Mouse (Mus musculus): Measurements from ENCODE around the gene 9330161L09Rik. TPM values are rescaled to one million over a fixed set of nuclear protein-coding genes. Genes with fewer than 3 reads are reported as not detected.

Gene 9330161L09Rik
- polyA plus RNA-seq, 2 experiments, result 0.10 TPM

DNA sequence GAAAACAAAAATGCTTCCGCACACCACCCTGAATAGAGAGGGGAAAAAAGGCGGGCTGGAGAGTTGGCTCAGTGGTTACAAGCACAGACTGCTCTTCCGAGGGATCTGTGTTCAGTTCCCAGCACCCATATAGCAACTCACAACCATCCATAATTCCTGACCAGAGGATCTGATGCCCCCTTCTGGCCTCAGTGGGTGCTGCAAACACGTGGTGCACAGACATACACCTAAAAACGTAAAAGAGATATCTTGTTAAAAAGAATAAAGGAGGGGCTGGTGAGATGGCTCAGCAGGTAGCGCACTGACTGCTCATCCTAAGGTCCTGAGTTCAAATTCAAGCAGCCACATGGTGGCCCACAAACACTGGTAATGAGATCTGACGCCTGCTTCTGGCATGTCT, 19.1 kb upstream of the 9330161L09Rik start:
- no peak overlapping the region for H3K4me3 ChIP-seq (ENCODE audit: insufficient read depth in 1 of 2, low read depth in 2 of 2, low read length in 2 of 2)
- no peak for DNase-seq (ENCODE audit: low read depth in 3 of 3, low spot score in 3 of 3)
- H3K27ac ChIP-seq, result no peak overlapping the region
- H3K4me1 ChIP-seq (replicated peaks; ENCODE audit: control insufficient read depth in 2 of 2, insufficient read depth in 2 of 2, low read length in 1 of 2), result peaks cover 2 to 18% of the 10 kb centered on the region in 2 experiments
- 81% methylated on average over 7 of the region's 7 CpGs for WGBS (ENCODE audit: insufficient replicate concordance)
- peaks cover 14% of the 10 kb centered on the region for H3K36me3 ChIP-seq (replicated peaks; ENCODE audit: control insufficient read depth, insufficient read depth, low read depth)
- ATAC-seq (ENCODE audit: insufficient read depth), result no peak
- TF ChIP-seq CTCF (IDR thresholded peaks at IDR 0.05; ENCODE audit: low read depth), result 0 out of 2 replicates have a peak, but pooled peaks have one; percentile 22
- no peak for TF ChIP-seq EP300 (IDR thresholded peaks at IDR 0.05; ENCODE audit: low read depth)
- H3K4me2 ChIP-seq (ENCODE audit: low read depth), result no peak overlapping the region
- H3K9ac ChIP-seq (replicated peaks), result no peak overlapping the region
- peaks cover 3% of the 10 kb centered on the region for H3K9me3 ChIP-seq (ENCODE audit: control insufficient read depth, low read length)
- H3K27me3 ChIP-seq (ENCODE audit: control insufficient read depth, insufficient read depth, low read length), result no peaks in the 10 kb centered on the region

DNA sequence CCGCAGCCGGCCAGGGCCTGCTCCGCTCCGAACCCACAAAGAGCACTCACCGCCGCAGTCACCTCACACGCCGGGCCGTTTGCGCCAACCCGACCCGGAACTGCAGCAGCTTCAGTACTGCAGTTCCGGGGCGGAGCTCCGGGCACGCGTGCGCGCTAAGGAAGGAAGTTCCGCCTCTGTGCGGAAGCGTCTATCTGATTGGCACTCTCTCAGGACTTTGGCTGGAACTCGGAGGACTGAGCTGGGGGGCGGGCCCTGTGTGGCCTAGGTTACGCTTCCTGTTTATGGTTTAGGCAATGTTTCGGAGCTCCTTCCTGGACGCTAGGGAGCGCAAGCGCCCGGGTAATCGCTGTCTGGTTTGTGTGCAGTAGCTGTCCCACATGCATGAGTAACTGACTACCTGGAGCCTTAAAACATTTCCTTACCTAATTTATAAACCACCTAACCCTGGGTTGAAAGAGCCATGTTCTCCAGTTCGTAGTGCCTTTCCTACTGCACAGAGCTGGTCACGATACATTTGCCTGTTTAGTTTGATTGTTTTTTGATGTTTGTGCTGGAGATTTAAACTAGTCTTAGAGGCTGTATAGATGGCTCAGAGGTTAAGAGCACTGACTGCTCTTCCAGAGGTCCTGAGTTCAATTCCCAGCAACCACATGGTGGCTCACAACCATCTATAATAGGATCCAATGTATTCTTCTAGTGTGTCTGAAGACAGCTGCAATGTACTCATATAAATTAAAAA, 18.3 kb upstream of the 9330161L09Rik start, which contains the start of gene Ddx24:
Ddx24 (minus strand) TSS at position 102 of the 742 bp plus-strand sequence.
- H3K4me1 ChIP-seq (replicated peaks; ENCODE audit: control insufficient read depth in 2 of 2, insufficient read depth in 2 of 2, low read length in 1 of 2), result peaks cover 2 to 18% of the 10 kb centered on the region in 2 experiments
- H3K27ac ChIP-seq, result peak within 1 kb of the TSS; percentile 68
- WGBS (ENCODE audit: insufficient replicate concordance), result 2% methylated on average over 33 of the region's 33 CpGs
- ATAC-seq (ENCODE audit: insufficient read depth), result peak; percentile 100
- TF ChIP-seq CTCF (IDR thresholded peaks at IDR 0.05; ENCODE audit: low read depth) (peak; percentile 93), EP300 (IDR thresholded peaks at IDR 0.05; ENCODE audit: low read depth) (no peak)
- H3K9ac ChIP-seq (replicated peaks), result peak within 1 kb of the TSS; percentile 64
- H3K27me3 ChIP-seq (ENCODE audit: control insufficient read depth, insufficient read depth, low read length), result no peaks in the 10 kb centered on the region
- H3K4me3 ChIP-seq (ENCODE audit: insufficient read depth in 1 of 2, low read depth in 2 of 2, low read length in 2 of 2), result peak within 1 kb of the TSS; percentile 65 to 81
- H3K36me3 ChIP-seq (replicated peaks; ENCODE audit: control insufficient read depth, insufficient read depth, low read depth), result peaks cover 15% of the 10 kb centered on the region
- peak within 1 kb of the TSS; percentile 76 for H3K4me2 ChIP-seq (ENCODE audit: low read depth)
- H3K9me3 ChIP-seq (ENCODE audit: control insufficient read depth, low read length), result peaks cover 3% of the 10 kb centered on the region
- DNase-seq (ENCODE audit: low read depth in 3 of 3, low spot score in 3 of 3), result peak; percentile 97 to 98 (median 97)

DNA sequence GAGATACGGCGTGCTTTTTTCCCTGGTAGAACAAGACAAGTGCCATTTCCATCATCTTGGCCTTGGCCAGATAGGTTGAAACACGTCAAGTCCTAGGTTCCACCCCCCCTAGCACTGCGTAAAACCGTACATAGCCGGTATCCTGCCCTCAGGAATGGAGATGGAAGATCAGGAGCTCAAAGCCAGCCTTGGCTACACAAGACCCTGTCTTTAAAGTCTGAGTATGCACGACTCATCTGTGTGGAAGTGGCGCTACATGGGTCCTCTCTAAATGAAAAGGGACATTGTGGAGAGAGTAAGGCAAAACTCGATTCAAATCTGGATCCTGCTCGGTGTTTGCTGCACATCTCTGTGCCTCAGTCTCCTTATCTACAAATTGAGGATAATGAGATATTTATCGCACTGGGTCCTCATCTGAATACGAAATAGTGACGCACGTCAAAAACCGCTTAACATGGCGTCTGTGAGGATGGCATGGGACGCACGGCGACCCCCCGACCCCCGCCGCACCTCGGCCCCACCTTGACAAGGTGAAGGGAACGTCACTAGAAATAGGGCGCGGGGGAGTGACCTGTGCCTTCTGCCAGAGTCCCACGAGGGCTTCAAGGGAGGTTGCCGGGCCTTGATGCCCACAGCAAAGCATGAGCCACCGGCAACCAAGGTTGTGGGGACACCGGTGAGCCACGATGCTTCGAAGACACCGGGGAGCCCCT, 17.6 kb upstream of the 9330161L09Rik start:
- H3K9me3 ChIP-seq (ENCODE audit: control insufficient read depth, low read length), result peaks cover 3% of the 10 kb centered on the region
- peak overlapping the region; percentile 76 for H3K4me2 ChIP-seq (ENCODE audit: low read depth)
- peak overlapping the region; percentile 64 for H3K9ac ChIP-seq (replicated peaks)
- peaks cover 2 to 17% of the 10 kb centered on the region in 2 experiments for H3K4me1 ChIP-seq (replicated peaks; ENCODE audit: control insufficient read depth in 2 of 2, insufficient read depth in 2 of 2, low read length in 1 of 2)
- H3K27me3 ChIP-seq (ENCODE audit: control insufficient read depth, insufficient read depth, low read length), result no peaks in the 10 kb centered on the region
- peak; percentile 24 for ATAC-seq (ENCODE audit: insufficient read depth)
- H3K4me3 ChIP-seq (ENCODE audit: insufficient read depth in 1 of 2, low read depth in 2 of 2, low read length in 2 of 2), result peak overlapping the region; percentile 65 to 81
- 7% methylated on average over 33 of the region's 33 CpGs for WGBS (ENCODE audit: insufficient replicate concordance)
- H3K27ac ChIP-seq, result no peak overlapping the region; the same call in 1 of the 2 replicates
- TF ChIP-seq EP300 (IDR thresholded peaks at IDR 0.05; ENCODE audit: low read depth) (no peak), CTCF (IDR thresholded peaks at IDR 0.05; ENCODE audit: low read depth) (no peak)
- H3K36me3 ChIP-seq (replicated peaks; ENCODE audit: control insufficient read depth, insufficient read depth, low read depth), result peaks cover 15% of the 10 kb centered on the region
- DNase-seq (ENCODE audit: low read depth in 3 of 3, low spot score in 3 of 3), result peak in 1 of 3 experiments; percentile 14

DNA sequence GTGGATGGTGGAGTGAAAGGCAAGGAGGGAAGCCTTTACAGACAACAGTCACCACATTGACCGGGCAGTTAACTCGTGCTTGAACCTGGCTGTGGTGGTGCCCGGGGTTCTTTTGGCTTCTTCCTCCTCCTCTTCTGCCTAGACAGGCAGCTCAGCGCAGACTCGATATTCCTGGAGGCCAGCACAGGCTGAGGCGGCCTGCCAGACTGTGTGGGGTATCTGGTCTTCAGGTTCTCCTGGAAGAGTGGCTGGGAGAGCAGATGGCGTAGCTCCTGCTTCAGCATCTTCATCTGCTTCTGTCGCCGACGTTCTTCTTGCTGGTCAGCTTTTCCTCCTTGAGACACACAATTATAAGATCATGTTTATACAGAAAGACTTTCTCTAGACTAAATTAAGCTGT, 524 bp upstream of the 9330161L09Rik start:
- Histone ChIP-seq H3K4me3 (ENCODE audit: insufficient read depth in 1 of 2, low read depth in 2 of 2, low read length in 2 of 2) (no peak overlapping the region), H3K9ac (replicated peaks) (no peak overlapping the region), H3K4me2 (ENCODE audit: low read depth) (no peak overlapping the region), H3K27ac (no peak overlapping the region), H3K27me3 (ENCODE audit: control insufficient read depth, insufficient read depth, low read length) (no peaks in the 10 kb centered on the region), H3K9me3 (ENCODE audit: control insufficient read depth, low read length) (no peaks in the 10 kb centered on the region), H3K4me1 (replicated peaks; ENCODE audit: control insufficient read depth in 2 of 2, insufficient read depth in 2 of 2, low read length in 1 of 2) (no peaks in the 10 kb centered on the region), H3K36me3 (replicated peaks; ENCODE audit: control insufficient read depth, insufficient read depth, low read depth) (peaks cover 83% of the 10 kb centered on the region)
- WGBS (ENCODE audit: insufficient replicate concordance), result 88% methylated on average over 10 of the region's 10 CpGs
- DNase-seq (ENCODE audit: low read depth in 3 of 3, low spot score in 3 of 3), result no peak
- no peak for ATAC-seq (ENCODE audit: insufficient read depth)
- TF ChIP-seq EP300 (IDR thresholded peaks at IDR 0.05; ENCODE audit: low read depth) (no peak), CTCF (IDR thresholded peaks at IDR 0.05; ENCODE audit: low read depth) (no peak)

DNA sequence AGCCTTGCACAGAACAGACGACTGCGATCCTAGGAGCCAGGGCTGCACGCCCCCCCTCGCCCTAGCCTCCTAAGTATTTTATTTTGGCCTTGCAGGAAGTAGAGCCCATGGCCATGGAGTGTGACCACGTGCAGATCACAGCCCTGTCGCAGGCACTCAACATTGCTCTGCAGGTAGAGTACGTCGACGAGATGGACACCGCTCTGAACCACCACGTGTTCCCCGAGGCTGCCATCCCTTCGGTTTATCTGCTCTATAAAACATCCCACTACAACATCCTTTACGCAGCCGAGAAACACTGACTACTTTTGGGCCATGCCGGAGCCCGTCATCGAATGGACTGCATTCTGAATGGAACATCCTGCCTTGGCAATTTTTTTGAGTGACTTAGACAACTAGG, 3.5 kb downstream of the 9330161L09Rik start:
- Histone ChIP-seq H3K27me3 (ENCODE audit: control insufficient read depth, insufficient read depth, low read length) (no peaks in the 10 kb centered on the region), H3K4me3 (ENCODE audit: insufficient read depth in 1 of 2, low read depth in 2 of 2, low read length in 2 of 2) (no peak overlapping the region), H3K36me3 (replicated peaks; ENCODE audit: control insufficient read depth, insufficient read depth, low read depth) (peaks cover 87% of the 10 kb centered on the region), H3K9ac (replicated peaks) (no peak overlapping the region), H3K4me2 (ENCODE audit: low read depth) (no peak overlapping the region), H3K4me1 (replicated peaks; ENCODE audit: control insufficient read depth in 2 of 2, insufficient read depth in 2 of 2, low read length in 1 of 2) (no peaks in the 10 kb centered on the region), H3K27ac (no peak overlapping the region), H3K9me3 (ENCODE audit: control insufficient read depth, low read length) (no peaks in the 10 kb centered on the region)
- ATAC-seq (ENCODE audit: insufficient read depth), result no peak
- TF ChIP-seq CTCF (IDR thresholded peaks at IDR 0.05; ENCODE audit: low read depth) (no peak), EP300 (IDR thresholded peaks at IDR 0.05; ENCODE audit: low read depth) (no peak)
- no peak for DNase-seq (ENCODE audit: low read depth in 3 of 3, low spot score in 3 of 3)
- 86% methylated on average over 18 of the region's 18 CpGs for WGBS (ENCODE audit: insufficient replicate concordance)

Measured in liver, embryonic 14.5 days (tissue).